Mouse (Mus musculus) hindbrain, embryonic 11.5 days (tissue): ENCODE data around the gene Serinc4. TPM values are rescaled to one million over a fixed set of nuclear protein-coding genes. Genes with fewer than 3 reads are reported as not detected.
"Not testable (repeated sequence)": the region's sequence is repeated elsewhere in the genome, so short reads cannot be mapped to it uniquely, and the experiment has no call there.

ENCODE experiments used
- ATAC-seq: fragments of 200-750 bp; cut with Nextera tagmentation; 2 replicates; pipeline ENCODE4 v1.8.0; 2017; ENCODE audit warnings: mild to moderate bottlenecking, moderate TSS enrichment, moderate library complexity; ENCODE audit not compliant: low FRiP score
- DNase-seq: peaks from one replicate; pipeline ENCODE4 v3.0.0-alpha.2; 2015; ENCODE audit warnings: low spot score
- H3K27ac ChIP-seq: fragments of 300-500 bp; sonication (generic); 2 replicates; pipeline ENCODE4 v1.5.1; 2014; ENCODE audit warnings: mild to moderate bottlenecking, low read depth, low read length
- H3K27me3 ChIP-seq: fragments of 300-500 bp; sonication (generic); 2 replicates; pipeline ENCODE4 v1.6.1; 2014; ENCODE audit warnings: mild to moderate bottlenecking, low read length, moderate library complexity, mixed read lengths; ENCODE audit not compliant: control insufficient read depth, insufficient read depth
- H3K36me3 ChIP-seq: fragments of 300-500 bp; sonication (generic); 2 replicates; pipeline ENCODE4 v1.6.1; 2014; ENCODE audit warnings: mild to moderate bottlenecking, low read length, moderate library complexity, mixed read lengths; ENCODE audit not compliant: control insufficient read depth, insufficient read depth
- H3K4me1 ChIP-seq: fragments of 300-500 bp; sonication (generic); replicated peaks from 2 replicates; pipeline ENCODE4 v1.6.1; 2014; ENCODE audit warnings: low read length, mixed read lengths; ENCODE audit not compliant: control insufficient read depth, insufficient read depth
- H3K4me2 ChIP-seq: fragments of 300-500 bp; sonication (generic); replicated peaks from 2 replicates; pipeline ENCODE4 v1.6.1; 2014; ENCODE audit warnings: mild to moderate bottlenecking, low read depth, low read length
- H3K4me3 ChIP-seq: fragments of 300-500 bp; sonication (generic); 2 replicates; pipeline ENCODE4 v1.5.1; 2014; ENCODE audit warnings: low read depth, low read length
- H3K9ac ChIP-seq: fragments of 300-500 bp; sonication (generic); 2 replicates; pipeline ENCODE4 v1.6.1; 2014; ENCODE audit warnings: low read depth, low read length
- H3K9me3 ChIP-seq: fragments of 300-500 bp; sonication (generic); 2 replicates; pipeline ENCODE4 v1.6.1; 2016; ENCODE audit warnings: low read length; ENCODE audit not compliant: control insufficient read depth
- WGBS: fragments of 180-500 bp; shearing (Covaris S2); extraction: QIAGEN DNeasy Blood & Tissue Kit; methylation state at CpG from one replicate; pipeline ENCODE4 v1.1.7; 2014; 5-methylcytosine and 5-hydroxymethylcytosine counted together
- polyA plus RNA-seq: library from polyadenylated mRNA; unstranded; fragments of >200 nt; fragmentation: Nextera tagmentation; extraction: Ambion mirVana; gene quantifications from 2 replicates; pipeline ENCODE4 v1.2.1, GENCODE M21; 2014

The Serinc4 gene
- 0.46 and 0.80 TPM in 2 replicates for polyA plus RNA-seq

DNA sequence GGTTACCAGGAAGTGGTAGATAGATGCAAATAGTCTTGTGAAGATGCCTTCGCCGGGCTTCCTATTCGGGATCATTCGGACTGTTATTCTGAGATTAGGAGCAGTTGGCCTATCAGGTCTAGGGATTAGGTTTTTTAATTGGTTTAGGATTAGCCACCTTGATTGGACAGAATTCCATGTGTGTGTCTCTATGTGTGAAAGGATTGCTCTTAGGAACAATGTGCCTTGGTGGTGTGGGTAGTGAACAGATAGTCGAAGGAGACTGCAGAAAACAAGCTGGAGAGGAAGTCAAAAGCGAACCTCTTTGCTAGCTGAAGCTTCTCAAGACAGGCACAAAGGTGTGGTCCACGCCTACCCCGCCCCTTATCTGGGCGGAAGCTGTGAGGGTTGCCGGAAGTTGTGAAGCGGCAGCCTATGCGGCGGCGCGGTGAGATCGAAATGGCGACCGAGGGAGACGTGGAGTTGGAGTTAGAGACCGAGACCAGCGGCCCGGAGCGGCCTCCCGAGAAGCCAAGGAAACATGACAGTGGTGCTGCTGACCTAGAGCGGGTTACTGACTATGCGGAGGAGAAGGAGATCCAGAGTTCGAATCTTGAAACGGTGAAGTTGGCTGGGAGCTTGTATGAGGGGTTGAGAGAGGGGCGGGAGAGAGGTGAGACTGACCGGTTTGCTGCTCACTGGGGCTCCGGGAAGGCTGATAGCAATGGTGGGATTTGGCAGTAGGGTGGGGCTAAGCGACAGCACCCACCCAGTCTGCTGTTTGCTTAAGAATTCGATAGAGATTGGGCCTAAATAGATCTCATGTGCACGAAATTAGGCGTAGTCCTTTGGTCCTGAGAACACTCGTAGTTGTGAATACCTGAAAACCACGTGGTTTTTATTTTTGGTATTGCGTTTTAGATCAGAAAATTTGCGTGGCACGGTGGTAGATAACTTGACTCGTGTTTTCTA, at the start of gene Serinc4:
TSS of gene Serinc4 (minus strand) at position 90 of the 951 bp plus-strand sequence.
- peak; percentile 92 for ATAC-seq
- Histone ChIP-seq H3K27me3 (no peaks in the 10 kb centered on the region), H3K36me3 (no peaks in the 10 kb centered on the region), H3K4me2 (peak within 1 kb of the TSS; percentile 54), H3K9ac (peak within 1 kb of the TSS; percentile 77), H3K4me1 (no peaks in the 10 kb centered on the region), H3K4me3 (peak within 1 kb of the TSS; percentile 83), H3K27ac (peak within 1 kb of the TSS; percentile 56; the same call in 1 of the 2 replicates), H3K9me3 (no peaks in the 10 kb centered on the region)
- DNase-seq = peak; percentile 88
- 5% methylated on average over 41 of the region's 41 CpGs for WGBS

DNA sequence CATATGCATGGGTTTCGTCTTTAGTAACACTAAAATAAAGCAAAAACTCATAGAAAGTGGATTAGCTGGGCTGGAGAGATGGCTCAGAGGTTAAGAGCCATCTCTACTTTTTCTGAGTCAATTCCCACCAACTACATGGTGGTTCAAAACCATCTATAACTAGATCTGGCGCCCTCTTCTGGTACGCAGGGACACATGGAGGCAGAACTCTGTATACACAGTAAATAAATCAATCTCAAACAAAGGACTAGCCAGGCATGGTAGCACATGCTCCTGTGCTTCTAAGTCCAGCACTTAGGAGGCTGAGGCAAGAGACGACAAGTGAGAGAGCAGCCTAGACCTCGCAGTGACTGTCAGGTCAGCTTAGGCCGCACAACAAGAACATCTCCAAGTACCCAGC, 45.0 kb upstream of the Serinc4 start:
- H3K4me2 ChIP-seq, H3K27ac ChIP-seq, H3K4me1 ChIP-seq, H3K9me3 ChIP-seq, ATAC-seq, H3K27me3 ChIP-seq, H3K4me3 ChIP-seq, H3K9ac ChIP-seq, DNase-seq, H3K36me3 ChIP-seq: not testable (repeated sequence)
- 100% methylated on average over 1 of the region's 6 CpGs for WGBS

DNA sequence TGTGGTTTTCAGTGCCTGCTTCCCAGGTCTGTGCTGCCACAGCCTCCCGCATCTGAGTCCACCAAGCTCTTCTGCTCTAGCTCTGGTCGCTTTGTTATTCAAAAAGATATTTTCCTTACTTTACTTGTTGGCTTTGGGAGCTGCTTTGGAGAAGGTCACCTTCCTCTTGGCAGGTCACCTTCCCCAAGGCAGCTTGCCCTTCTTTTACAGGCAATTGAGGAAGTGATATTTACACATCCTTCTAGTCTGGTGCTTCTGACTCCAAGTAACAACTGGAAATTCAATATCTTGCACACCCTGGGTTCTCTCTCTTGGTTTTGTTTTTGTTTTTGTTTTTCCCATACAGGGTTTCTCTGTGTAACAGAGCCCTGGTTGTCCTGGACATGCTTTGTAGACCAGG, 27.8 kb upstream of the Serinc4 start:
- not testable (repeated sequence) for H3K9me3 ChIP-seq, H3K4me3 ChIP-seq
- WGBS = no CpG with 5 or more reads among the region's 2 CpGs

DNA sequence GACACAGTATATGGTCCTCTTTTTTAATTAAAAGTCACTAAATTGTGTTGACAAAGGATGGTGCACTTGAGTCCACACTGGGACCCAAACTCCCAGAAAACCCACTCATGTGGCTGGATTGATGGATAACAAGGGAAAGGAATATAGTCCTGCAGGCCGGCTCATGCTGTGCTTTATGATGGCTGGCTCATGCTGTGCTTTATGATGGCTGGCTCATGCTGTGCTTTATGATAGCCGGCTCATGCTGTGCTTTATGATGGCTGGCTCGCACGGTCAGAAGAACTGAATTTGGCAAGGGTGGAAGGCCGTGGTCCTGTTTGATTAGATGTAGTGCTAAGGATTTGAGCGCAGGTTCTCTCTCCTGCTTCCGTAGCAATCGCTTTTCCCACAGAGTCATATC, 27.0 kb upstream of the Serinc4 start:
- WGBS = 39% methylated on average over 8 of the region's 8 CpGs
- H3K27ac ChIP-seq = no peak overlapping the region

More for the DNA sequence above, 27.8 kb upstream of the Serinc4 start:
- not testable (repeated sequence) for H3K9ac ChIP-seq, DNase-seq, H3K27me3 ChIP-seq, ATAC-seq, H3K4me2 ChIP-seq, H3K27ac ChIP-seq, H3K36me3 ChIP-seq, H3K4me1 ChIP-seq

DNA sequence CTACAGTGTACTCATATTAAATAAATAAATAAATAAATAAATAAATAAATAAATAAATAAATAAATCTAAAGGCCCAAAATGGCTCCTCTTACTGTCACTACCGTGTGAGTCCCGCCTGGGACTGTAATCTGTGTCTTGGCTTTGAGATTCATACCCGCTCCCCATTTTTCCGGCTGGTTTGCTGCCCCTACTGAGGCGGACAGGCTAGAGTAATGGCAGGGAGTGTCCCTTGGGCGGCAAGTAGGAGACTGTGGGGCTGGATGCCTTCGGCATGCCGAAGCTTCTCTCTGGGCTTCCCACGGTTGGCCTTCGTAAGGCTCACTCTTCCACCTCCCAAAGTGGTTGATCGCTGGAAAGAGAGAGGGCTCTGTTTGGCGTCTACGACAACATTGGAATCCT, 24.3 kb upstream of the Serinc4 start:
- H3K27ac ChIP-seq, H3K4me3 ChIP-seq, H3K4me2 ChIP-seq, ATAC-seq, H3K4me1 ChIP-seq, H3K27me3 ChIP-seq, H3K9ac ChIP-seq, H3K36me3 ChIP-seq, H3K9me3 ChIP-seq, DNase-seq: not testable (repeated sequence)
- WGBS = 87% methylated on average over 13 of the region's 13 CpGs

More for the DNA sequence above, 27.0 kb upstream of the Serinc4 start:
- no peaks in the 10 kb centered on the region for H3K36me3 ChIP-seq
- no peak for ATAC-seq
- no peaks in the 10 kb centered on the region for H3K27me3 ChIP-seq
- no peak overlapping the region for H3K9ac ChIP-seq
- H3K4me2 ChIP-seq = no peak overlapping the region
- H3K4me3 ChIP-seq = no peak overlapping the region
- no peaks in the 10 kb centered on the region for H3K9me3 ChIP-seq
- DNase-seq = no peak
- no peaks in the 10 kb centered on the region for H3K4me1 ChIP-seq

DNA sequence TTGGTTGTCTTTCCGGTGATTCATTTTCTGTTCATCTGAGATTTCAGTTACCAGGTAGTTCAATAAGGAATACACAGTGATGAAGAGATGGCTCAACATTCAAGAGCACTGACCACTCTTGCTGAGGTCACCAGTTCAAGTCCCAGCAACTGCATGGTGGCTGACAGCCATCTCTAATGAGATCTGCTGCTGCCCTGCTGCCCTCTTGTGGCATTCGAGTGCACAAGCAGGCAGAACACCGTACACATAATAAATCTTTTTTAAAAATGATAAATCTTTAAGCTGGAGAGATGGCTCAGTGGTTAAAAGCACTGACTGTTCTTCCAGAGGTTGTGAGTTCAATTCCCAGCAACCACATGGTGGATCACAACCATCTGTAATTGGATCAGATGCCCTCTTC, 23.9 kb upstream of the Serinc4 start:
- Histone ChIP-seq H3K27ac (no peak overlapping the region), H3K4me3 (no peak overlapping the region), H3K9ac (no peak overlapping the region), H3K4me1 (no peaks in the 10 kb centered on the region), H3K27me3 (no peaks in the 10 kb centered on the region), H3K4me2 (no peak overlapping the region), H3K9me3 (no peaks in the 10 kb centered on the region), H3K36me3 (no peaks in the 10 kb centered on the region)
- 64% methylated on average over 3 of the region's 3 CpGs for WGBS
- no peak for ATAC-seq
- DNase-seq = peak; percentile 35

DNA sequence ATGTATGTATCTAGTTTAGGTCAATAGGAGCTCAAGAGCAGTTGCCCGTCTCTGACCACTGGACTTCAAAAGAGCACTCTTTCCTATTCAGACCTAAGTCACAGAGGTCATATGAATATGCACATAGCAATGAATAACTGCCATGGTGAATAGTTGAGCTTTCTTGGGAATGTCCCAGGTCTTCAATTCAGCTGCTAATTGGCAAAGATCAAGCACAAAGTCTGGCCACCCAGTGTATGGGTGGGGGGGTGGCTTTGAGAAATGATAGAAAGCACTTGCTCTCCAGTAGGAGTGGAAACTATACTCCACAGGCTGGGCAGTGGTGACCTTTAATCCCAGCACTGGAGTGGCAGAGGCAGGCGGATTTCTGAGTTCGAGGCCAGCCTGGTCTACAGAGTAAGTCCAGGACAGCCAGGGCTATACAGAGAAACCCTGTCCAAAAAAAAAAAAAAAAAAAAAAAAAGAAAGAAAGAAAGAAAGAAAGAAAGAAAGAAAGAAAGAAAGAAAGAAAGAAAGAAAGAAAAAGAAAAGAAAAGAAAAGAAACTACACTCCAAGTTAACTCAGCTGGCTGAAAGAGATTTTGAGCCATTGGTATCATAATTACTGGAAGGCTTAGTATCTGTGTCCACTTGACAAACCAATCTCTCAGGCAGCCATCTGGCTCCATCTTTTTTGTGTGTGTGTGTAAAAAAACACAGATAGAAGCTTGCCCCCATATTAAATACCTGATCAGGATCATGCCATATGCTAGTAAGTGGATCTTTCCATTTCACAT, 21.1 kb upstream of the Serinc4 start:
- WGBS = 72% methylated on average over 3 of the region's 3 CpGs
- Histone ChIP-seq H3K27me3 (no peaks in the 10 kb centered on the region), H3K4me1 (no peaks in the 10 kb centered on the region), H3K27ac (no peak overlapping the region), H3K4me2 (no peak overlapping the region), H3K9ac (no peak overlapping the region), H3K9me3 (no peaks in the 10 kb centered on the region), H3K4me3 (no peak overlapping the region), H3K36me3 (no peaks in the 10 kb centered on the region)
- no peak for DNase-seq
- ATAC-seq = no peak

DNA sequence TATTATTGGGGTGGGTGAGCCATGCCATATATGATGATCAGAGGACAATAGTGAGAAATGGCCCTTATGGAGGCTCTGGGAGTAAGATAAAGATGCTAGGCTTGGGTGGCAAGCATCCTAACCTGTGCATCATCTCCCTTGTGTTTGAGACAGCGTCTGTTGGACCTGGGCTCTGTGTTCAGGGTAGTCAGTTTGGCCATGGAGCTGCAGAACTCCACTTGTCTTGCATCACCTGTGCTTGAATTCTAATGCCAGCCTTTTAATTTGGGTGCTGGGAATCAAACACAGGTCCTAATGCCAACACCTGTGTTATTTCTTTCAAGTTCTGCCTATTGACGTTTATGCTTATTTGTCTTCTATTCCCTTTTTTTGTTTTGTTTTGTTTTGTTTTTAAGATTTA, 18.7 kb upstream of the Serinc4 start:
- 97% methylated on average over 2 of the region's 2 CpGs for WGBS
- DNase-seq, H3K4me2 ChIP-seq, H3K4me3 ChIP-seq, H3K9me3 ChIP-seq, H3K4me1 ChIP-seq, H3K27me3 ChIP-seq, H3K36me3 ChIP-seq, H3K9ac ChIP-seq, H3K27ac ChIP-seq, ATAC-seq: not testable (repeated sequence)
